Mouse (Mus musculus): ENCODE measurements around the gene Stk39.

- TF ChIP-seq CTCF (IDR thresholded peaks at IDR 0.05; ENCODE audit: borderline replicate concordance, control insufficient read depth, extremely low read depth, insufficient read depth, low read length, poor library complexity) (no peak), POLR2A (IDR thresholded peaks at IDR 0.05; ENCODE audit: control insufficient read depth, extremely low read depth, insufficient read depth, low read length, poor library complexity) (no peak)
These were observed 8.3 kb downstream of the Stk39 start for GRCm38 (mm10) chr2:68463801-68464200.

Measured in thymus, adult 2 months (tissue).